Mouse (Mus musculus): Measurements from ENCODE around the gene AC129217.1.

AC129217.1 gene

GRCm38 (mm10) chr19:8829660-8830059 is at the start of gene AC129217.1:
Gene AC129217.1, plus strand, starts transcription at chr19:8829773.
- DNase-seq (ENCODE audit: low spot score in 2 of 2) = no peak

GRCm38 (mm10) chr19:8786008-8786781 is 43.4 kb upstream of the AC129217.1 start, which contains the start of gene Taf6l:
Gene Taf6l, minus strand, starts transcription at chr19:8786417.
- peak; percentile 91 for DNase-seq (ENCODE audit: low spot score in 2 of 2)

- DNase-seq (ENCODE audit: low spot score in 2 of 2) = no peak
Observed at GRCm38 (mm10) chr19:8788521-8788920, 41.1 kb upstream of the AC129217.1 start.

GRCm38 (mm10) chr19:8789171-8789570 is 40.4 kb upstream of the AC129217.1 start:
- DNase-seq (ENCODE audit: low spot score in 2 of 2) = no peak

GRCm38 (mm10) chr19:8790171-8790570 is 39.4 kb upstream of the AC129217.1 start:
- DNase-seq (ENCODE audit: low spot score in 2 of 2) = no peak

GRCm38 (mm10) chr19:8798264-8798946 is 31.2 kb upstream of the AC129217.1 start, which contains the start of gene Polr2g:
Gene Polr2g, minus strand, starts transcription at chr19:8798577.
- DNase-seq (ENCODE audit: low spot score in 2 of 2) = peak; percentile 86 to 88

GRCm38 (mm10) chr19:8798947-8799315 is 30.6 kb upstream of the AC129217.1 start:
- no peak for DNase-seq (ENCODE audit: low spot score in 2 of 2)

- peak; percentile 94 to 96 for DNase-seq (ENCODE audit: low spot score in 2 of 2)
Observed at GRCm38 (mm10) chr19:8802130-8802821, 27.3 kb upstream of the AC129217.1 start, which contains the start of gene Zbtb3. Gene Zbtb3, plus strand, starts transcription at chr19:8802555.

- DNase-seq (ENCODE audit: low spot score in 2 of 2) = no peak
Observed at GRCm38 (mm10) chr19:8803204-8803780, 26.3 kb upstream of the AC129217.1 start.

- DNase-seq (ENCODE audit: low spot score in 2 of 2) = no peak
Observed at GRCm38 (mm10) chr19:8803879-8804660, 25.5 kb upstream of the AC129217.1 start.

GRCm38 (mm10) chr19:8806810-8807209 is 22.8 kb upstream of the AC129217.1 start:
- DNase-seq (ENCODE audit: low spot score in 2 of 2) = no peak

- DNase-seq (ENCODE audit: low spot score in 2 of 2) = no peak
Observed at GRCm38 (mm10) chr19:8815812-8816211, 13.8 kb upstream of the AC129217.1 start.

- DNase-seq (ENCODE audit: low spot score in 2 of 2) = no peak
Observed at GRCm38 (mm10) chr19:8817001-8817400, 12.6 kb upstream of the AC129217.1 start.

- DNase-seq (ENCODE audit: low spot score in 2 of 2) = no peak
Observed at GRCm38 (mm10) chr19:8818301-8818798, 11.2 kb upstream of the AC129217.1 start.

GRCm38 (mm10) chr19:8818801-8819595 is 10.6 kb upstream of the AC129217.1 start, which contains the start of gene Ttc9c:
Gene Ttc9c, minus strand, starts transcription at chr19:8819333.
- DNase-seq (ENCODE audit: low spot score in 2 of 2) = peak; percentile 97 to 99

GRCm38 (mm10) chr19:8819596-8820423 is 9.8 kb upstream of the AC129217.1 start, which contains the start of gene Hnrnpul2:
Gene Hnrnpul2, plus strand, starts transcription at chr19:8820010.
- DNase-seq (ENCODE audit: low spot score in 2 of 2) = peak; percentile 97 to 98

GRCm38 (mm10) chr19:8820424-8820956 is 9.1 kb upstream of the AC129217.1 start:
- no peak for DNase-seq (ENCODE audit: low spot score in 2 of 2)

GRCm38 (mm10) chr19:8821146-8821545 is 8.4 kb upstream of the AC129217.1 start:
- DNase-seq (ENCODE audit: low spot score in 2 of 2) = no peak

- no peak for DNase-seq (ENCODE audit: low spot score in 2 of 2)
Observed at GRCm38 (mm10) chr19:8822696-8823095, 6.9 kb upstream of the AC129217.1 start.

Measured in frontal cortex, postnatal 10 days (tissue).